Mouse (Mus musculus) liver, postnatal 0 days (tissue): ENCODE results near the gene Rpl27. TPM values are rescaled to one million over a fixed set of nuclear protein-coding genes. Genes with fewer than 3 reads are reported as not detected.

Experiments
- ATAC-seq: fragments of 200-750 bp; cut with Nextera tagmentation; 2 replicates; pipeline ENCODE4 v1.8.0; 2017; ENCODE audit warnings: mild to moderate bottlenecking, moderate library complexity
- DNase-seq: peaks from one replicate; pipeline ENCODE4 v3.0.0-alpha.2; 2016
- H3K27ac ChIP-seq: fragments of 300-500 bp; sonication (generic); 2 replicates; pipeline ENCODE4 v1.5.1; 2014; ENCODE audit warnings: antibody characterized with exemption, moderate library complexity, mild to moderate bottlenecking, low read depth
- H3K27me3 ChIP-seq: fragments of 300-500 bp; sonication (generic); 2 replicates; pipeline ENCODE4 v1.6.1; 2014; ENCODE audit warnings: low read length, control low read depth, mixed read lengths; ENCODE audit not compliant: insufficient read depth
- H3K36me3 ChIP-seq: fragments of 300-500 bp; sonication (generic); replicated peaks from 2 replicates; pipeline ENCODE4 v1.6.1; 2014; ENCODE audit warnings: mild to moderate bottlenecking, control low read depth, low read length, moderate library complexity, mixed read lengths; ENCODE audit not compliant: insufficient read depth
- H3K4me1 ChIP-seq: fragments of 300-500 bp; sonication (generic); 2 replicates; pipeline ENCODE4 v1.6.1; 2014; ENCODE audit warnings: antibody characterized with exemption, mild to moderate bottlenecking, control low read depth; ENCODE audit not compliant: insufficient read depth
- H3K4me2 ChIP-seq: fragments of 300-500 bp; sonication (generic); 2 replicates; pipeline ENCODE4 v1.6.1; 2014; ENCODE audit warnings: low read depth, mild to moderate bottlenecking, low read length, moderate library complexity, mixed read lengths
- H3K4me3 ChIP-seq: fragments of 300-500 bp; sonication (generic); 2 replicates; pipeline ENCODE4 v1.5.1; 2014; ENCODE audit warnings: low read depth, low read length
- H3K9ac ChIP-seq: fragments of 300-500 bp; sonication (generic); replicated peaks from 2 replicates; pipeline ENCODE4 v1.6.1; 2014; ENCODE audit warnings: mild to moderate bottlenecking, moderate library complexity
- H3K9me3 ChIP-seq: fragments of 300-500 bp; sonication (generic); 2 replicates; pipeline ENCODE4 v1.6.1; 2016; ENCODE audit warnings: mild to moderate bottlenecking, control low read depth, low read length, mixed read lengths
- CTCF ChIP-seq: sonication (generic); IDR thresholded peaks from 2 replicates; pipeline ENCODE4 v1.5.1; 2016; ENCODE audit warnings: antibody characterized with exemption, low read depth
- EP300 ChIP-seq: IDR thresholded peaks from 2 replicates; pipeline ENCODE4 v1.6.1; 2016; ENCODE audit warnings: antibody characterized with exemption, low read depth, mild to moderate bottlenecking
- WGBS: fragments of 180-500 bp; shearing (Covaris S2); extraction: QIAGEN DNeasy Blood & Tissue Kit; methylation state at CpG from one replicate; pipeline ENCODE4 v1.1.7; 2014; ENCODE audit not compliant: insufficient replicate concordance; 5-methylcytosine and 5-hydroxymethylcytosine counted together
- polyA plus RNA-seq: library from polyadenylated mRNA; unstranded; fragments of >200 nt; fragmentation: Nextera tagmentation; extraction: Ambion mirVana; gene quantifications from 2 replicates; pipeline ENCODE4 v1.2.1, GENCODE M21; 2015

Gene Rpl27
- polyA plus RNA-seq, 1 experiment from 2014 or later = 213 TPM

DNA sequence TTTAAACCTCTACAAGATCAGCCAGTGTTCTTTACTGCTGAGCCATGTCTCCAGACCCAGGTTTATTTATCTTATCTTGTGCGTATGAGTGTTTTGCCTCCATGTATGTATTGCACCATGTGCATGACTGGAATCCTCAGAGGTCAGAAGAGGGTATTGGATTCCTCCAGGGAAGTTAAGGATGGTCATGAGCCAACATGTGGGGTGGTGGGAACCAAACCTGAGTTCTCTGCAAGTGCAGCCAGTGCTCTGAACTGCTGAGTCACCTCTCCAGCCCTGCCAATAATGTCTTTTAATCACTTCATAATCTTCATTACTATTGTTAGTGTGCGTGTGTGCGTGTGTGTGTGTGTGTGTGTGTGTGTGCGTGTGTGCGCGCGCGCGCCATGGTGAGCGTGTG lies 9.4 kb downstream of the Rpl27 start:
- H3K36me3 ChIP-seq = peaks cover 4% of the 10 kb centered on the region; the same call in 1 of the 2 replicates
- TF ChIP-seq CTCF (no peak), EP300 (no peak)
- no peak for DNase-seq
- WGBS = 82% methylated on average over 10 of the region's 10 CpGs
- no peak overlapping the region for H3K9ac ChIP-seq
- H3K27me3 ChIP-seq = no peaks in the 10 kb centered on the region
- H3K4me1 ChIP-seq = peaks cover 27% of the 10 kb centered on the region
- H3K4me2 ChIP-seq = no peak overlapping the region
- no peak overlapping the region for H3K4me3 ChIP-seq
- no peak overlapping the region for H3K27ac ChIP-seq
- no peak for ATAC-seq
- no peaks in the 10 kb centered on the region for H3K9me3 ChIP-seq

DNA sequence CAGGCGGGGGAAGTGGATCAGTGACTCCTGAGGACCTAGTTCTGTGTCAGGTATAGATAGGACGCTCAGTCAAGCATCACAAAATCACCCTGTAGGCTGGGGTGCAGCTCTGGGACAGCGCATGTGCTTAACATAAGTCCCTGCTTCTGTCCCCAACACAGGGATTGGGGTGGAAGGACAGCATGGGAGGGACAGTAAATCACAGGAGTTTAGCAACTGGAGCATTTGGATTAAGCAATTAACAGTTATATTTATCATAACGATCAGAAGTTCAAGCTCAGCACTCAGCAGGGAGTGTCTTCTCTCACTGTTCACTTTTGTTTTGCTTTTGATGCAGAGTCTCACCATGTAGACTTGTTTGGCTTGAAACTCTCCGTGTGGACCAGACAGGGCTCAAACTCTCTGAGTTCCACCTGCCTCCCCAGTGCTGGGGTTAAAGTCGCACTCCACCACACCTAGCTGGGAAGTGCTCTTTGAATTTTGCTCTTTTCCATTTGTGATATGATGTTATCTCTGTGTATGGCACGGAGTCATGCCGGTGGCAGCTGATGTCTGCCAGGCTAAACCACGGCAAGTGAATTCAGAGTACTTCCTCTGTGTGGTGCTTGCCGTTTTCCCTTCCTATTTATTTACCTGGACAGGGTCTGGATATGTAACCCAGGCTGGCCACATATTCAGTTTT lies 10.1 kb downstream of the Rpl27 start:
- DNase-seq (no peak), ATAC-seq (no peak)
- Histone ChIP-seq H3K27me3 (no peaks in the 10 kb centered on the region), H3K4me1 (peaks cover 27% of the 10 kb centered on the region), H3K27ac (no peak overlapping the region), H3K9ac (no peak overlapping the region), H3K36me3 (peaks cover 10% of the 10 kb centered on the region), H3K4me3 (no peak overlapping the region), H3K4me2 (no peak overlapping the region), H3K9me3 (no peaks in the 10 kb centered on the region)
- 58% methylated on average over 10 of the region's 10 CpGs for WGBS
- no peak for TF ChIP-seq CTCF
- TF ChIP-seq EP300 = no peak

DNA sequence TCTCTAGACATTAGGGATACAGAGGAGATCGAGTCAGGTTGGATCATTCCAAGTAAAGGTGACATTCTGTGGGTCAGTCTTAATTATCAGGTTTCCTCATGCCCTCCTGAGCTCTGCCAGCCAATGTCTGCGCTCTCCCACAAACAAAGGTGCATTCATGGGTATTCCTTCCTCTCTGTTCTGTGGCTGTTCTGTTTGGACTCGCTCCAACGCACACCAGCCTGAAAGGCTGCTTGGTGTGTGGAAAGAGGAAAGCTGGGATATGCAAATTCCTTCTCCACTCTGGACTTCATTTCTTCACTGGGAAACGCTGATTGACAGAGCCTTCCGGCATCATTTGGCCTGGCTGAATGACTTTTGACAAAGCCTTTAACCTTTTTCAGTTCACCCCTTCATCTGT lies 12.6 kb downstream of the Rpl27 start:
- Histone ChIP-seq H3K4me3 (no peak overlapping the region), H3K27ac (no peak overlapping the region), H3K4me1 (peaks cover 27% of the 10 kb centered on the region), H3K9ac (no peak overlapping the region), H3K27me3 (no peaks in the 10 kb centered on the region), H3K4me2 (no peak overlapping the region), H3K9me3 (no peaks in the 10 kb centered on the region), H3K36me3 (peaks cover 27% of the 10 kb centered on the region)
- ATAC-seq (no peak), DNase-seq (no peak)
- WGBS = 83% methylated on average over 6 of the region's 6 CpGs
- TF ChIP-seq CTCF (no peak), EP300 (no peak)

DNA sequence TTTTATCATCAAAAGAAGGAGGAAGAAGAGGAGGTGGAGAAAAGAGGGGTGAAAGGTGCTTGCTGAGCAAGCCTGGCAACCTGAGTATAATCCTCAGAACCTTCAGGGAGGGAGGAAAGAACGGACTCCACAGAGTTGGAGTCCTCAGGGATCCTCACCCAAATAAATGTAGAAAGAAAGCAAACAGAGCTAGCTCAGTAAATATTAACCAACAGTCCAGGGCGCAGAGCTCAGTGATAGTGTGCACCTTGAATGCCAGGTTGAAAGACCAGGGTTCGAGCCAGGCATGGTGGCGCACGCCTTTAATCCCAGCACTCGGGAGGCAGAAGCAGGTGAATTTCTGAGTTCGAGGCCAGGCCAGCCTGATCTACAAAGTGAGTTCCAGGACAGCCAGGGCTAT lies 13.5 kb downstream of the Rpl27 start:
- Histone ChIP-seq H3K4me2 (no peak overlapping the region), H3K9ac (no peak overlapping the region), H3K27me3 (no peaks in the 10 kb centered on the region), H3K4me3 (no peak overlapping the region), H3K36me3 (peaks cover 24% of the 10 kb centered on the region), H3K9me3 (no peaks in the 10 kb centered on the region), H3K27ac (no peak overlapping the region), H3K4me1 (peaks cover 22% of the 10 kb centered on the region; the same call in 1 of the 2 replicates)
- DNase-seq (no peak), ATAC-seq (peak; percentile 35; the same call in 1 of the 2 replicates)
- 64% methylated on average over 7 of the region's 7 CpGs for WGBS
- TF ChIP-seq CTCF (no peak), EP300 (no peak)

DNA sequence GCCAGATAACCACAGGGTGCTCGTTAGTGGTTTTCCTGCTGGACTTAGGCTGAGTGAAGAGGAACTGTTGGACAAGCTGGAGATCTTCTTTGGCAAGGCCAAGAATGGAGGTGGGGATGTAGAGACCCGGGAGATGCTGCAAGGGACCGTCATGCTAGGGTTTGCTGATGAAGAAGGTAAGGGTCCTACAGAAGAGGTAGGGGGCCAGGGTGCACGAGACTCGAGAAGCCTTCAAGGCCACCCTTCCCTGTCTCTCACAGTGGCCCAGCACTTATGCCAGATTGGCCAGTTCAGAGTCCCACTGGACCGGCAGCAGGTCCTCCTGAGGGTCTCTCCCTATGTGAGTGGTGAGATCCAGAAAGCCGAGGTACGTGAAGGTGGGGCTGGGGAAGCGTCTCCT lies 15.5 kb downstream of the Rpl27 start:
- H3K27me3 ChIP-seq = no peaks in the 10 kb centered on the region
- no peaks in the 10 kb centered on the region for H3K9me3 ChIP-seq
- H3K36me3 ChIP-seq = peaks cover 24% of the 10 kb centered on the region

DNA sequence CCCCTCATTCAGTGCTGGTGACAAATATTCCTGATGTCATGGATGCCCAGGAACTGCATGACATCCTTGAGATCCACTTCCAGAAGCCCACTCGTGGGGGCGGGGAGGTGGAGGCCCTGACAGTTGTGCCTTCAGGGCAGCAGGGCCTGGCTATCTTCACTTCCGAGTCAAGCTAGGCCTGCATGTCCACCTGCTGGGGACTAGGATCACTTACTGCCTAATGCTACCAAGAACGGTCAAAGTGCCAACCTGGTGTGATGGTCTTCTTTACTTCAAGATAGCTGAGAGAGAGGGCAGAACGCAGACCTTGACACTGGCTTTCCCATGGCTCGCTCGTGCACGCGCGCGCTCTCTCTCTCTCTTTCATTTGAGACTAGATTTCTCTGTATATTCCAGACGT lies 16.1 kb downstream of the Rpl27 start:
- Histone ChIP-seq H3K9me3 (no peaks in the 10 kb centered on the region), H3K4me1 (peaks cover 14% of the 10 kb centered on the region; the same call in 1 of the 2 replicates), H3K4me3 (no peak overlapping the region), H3K9ac (no peak overlapping the region), H3K27ac (no peak overlapping the region), H3K4me2 (no peak overlapping the region), H3K27me3 (no peaks in the 10 kb centered on the region), H3K36me3 (peaks cover 24% of the 10 kb centered on the region)
- DNase-seq = no peak
- 87% methylated on average over 12 of the region's 12 CpGs for WGBS
- TF ChIP-seq EP300 (no peak), CTCF (no peak)
- ATAC-seq = no peak

More for the DNA sequence above, 15.5 kb downstream of the Rpl27 start:
- TF ChIP-seq EP300 = no peak
- no peak for TF ChIP-seq CTCF
- Histone ChIP-seq H3K9ac (no peak overlapping the region), H3K4me2 (no peak overlapping the region), H3K4me1 (peaks cover 10% of the 10 kb centered on the region; the same call in 1 of the 2 replicates), H3K27ac (no peak overlapping the region), H3K4me3 (no peak overlapping the region)
- WGBS = 79% methylated on average over 9 of the region's 9 CpGs
- DNase-seq (no peak), ATAC-seq (no peak)
